ENCODE assay signal across 8 mouse cellular contexts in the genomic region with DNA sequence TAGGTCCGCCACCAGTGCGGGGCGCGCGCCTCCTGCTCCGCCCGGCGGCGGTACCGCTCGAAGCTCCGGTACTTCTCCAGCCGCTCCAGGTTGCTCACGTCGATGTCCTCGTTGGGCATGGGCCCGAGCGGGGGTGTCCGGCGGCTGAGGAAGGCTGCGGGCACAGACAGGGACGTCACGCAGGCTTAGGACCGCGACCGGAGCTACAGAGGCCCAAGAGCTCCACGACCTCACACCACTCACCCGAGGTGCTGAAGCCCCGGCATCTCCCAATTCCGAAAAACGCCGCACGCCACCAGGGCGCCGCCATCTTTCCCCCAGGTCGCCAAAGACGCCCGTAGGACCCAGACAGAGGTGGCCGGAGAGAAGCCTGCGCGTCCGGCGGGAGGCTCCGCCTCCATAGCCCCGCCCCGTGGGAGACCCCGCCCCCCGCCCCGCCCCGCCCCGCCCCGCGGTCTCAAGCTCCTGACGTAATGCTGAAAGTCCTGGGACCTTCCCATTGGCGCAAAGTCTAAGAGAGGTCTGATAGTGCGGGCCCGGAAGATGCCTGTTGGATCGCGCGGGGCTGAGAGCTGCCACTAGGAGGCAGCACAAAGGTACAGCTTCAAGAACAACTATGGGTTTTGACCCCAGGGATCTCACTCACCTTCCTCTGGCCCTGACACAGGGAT. TPM values are rescaled to one million over a fixed set of nuclear protein-coding genes. Genes with fewer than 3 reads are reported as not detected.
DNase-seq lines count a peak whose midpoint lies in the region; ATAC-seq and TF ChIP-seq lines count a peak whose summit lies in the region.

A gene (minus strand): TSS at position 401 of the 671 bp plus-strand sequence.

- H3K9me3 ChIP-seq in embryonic facial prominence, embryonic 14.5 days (ENCODE audit: control insufficient read depth, low read length) = no peaks in the 10 kb centered on the region
- H3K9me3 ChIP-seq in limb, embryonic 14.5 days (ENCODE audit: control insufficient read depth, low read length) = no peaks in the 10 kb centered on the region
- H3K9me3 ChIP-seq in midbrain, postnatal 0 days (ENCODE audit: low read length) = no peaks in the 10 kb centered on the region

- peak within 1 kb of the TSS; percentile 82 for H3K4me3 ChIP-seq in embryonic facial prominence, embryonic 14.5 days (ENCODE audit: low read depth, low read length)
- peak within 1 kb of the TSS; percentile 76 for H3K4me3 ChIP-seq in limb, embryonic 14.5 days (replicated peaks; ENCODE audit: low read length)
- peak within 1 kb of the TSS; percentile 85 for H3K4me3 ChIP-seq in midbrain, postnatal 0 days (ENCODE audit: low read depth, low read length)

- peak within 1 kb of the TSS; percentile 62 for H3K4me2 ChIP-seq in embryonic facial prominence, embryonic 14.5 days (ENCODE audit: low read depth, low read length)
- H3K4me2 ChIP-seq in limb, embryonic 14.5 days (replicated peaks; ENCODE audit: low read depth, low read length, severe bottlenecking) = peak within 1 kb of the TSS; percentile 56
- H3K4me2 ChIP-seq in midbrain, postnatal 0 days (ENCODE audit: low read depth, low read length, poor library complexity, severe bottlenecking) = peak within 1 kb of the TSS; percentile 80

- H3K9ac ChIP-seq in embryonic facial prominence, embryonic 14.5 days (ENCODE audit: low read depth, low read length) = peak within 1 kb of the TSS; percentile 81
- H3K9ac ChIP-seq in limb, embryonic 14.5 days (ENCODE audit: low read depth, low read length, severe bottlenecking) = peak within 1 kb of the TSS; percentile 75
- H3K9ac ChIP-seq in midbrain, postnatal 0 days (replicated peaks; ENCODE audit: low read length, poor library complexity, severe bottlenecking) = peak within 1 kb of the TSS; percentile 76

- TF ChIP-seq CTCF in midbrain, postnatal 0 days (IDR thresholded peaks at IDR 0.05) = peak; percentile 85

- peak; percentile 97 for DNase-seq in 3T3-L1 (ENCODE audit: low read depth, low spot score)
- DNase-seq in adrenal gland, postnatal 4 days (ENCODE audit: low spot score in 2 of 2) = peak; percentile 78
- DNase-seq in embryonic facial prominence, embryonic 14.5 days (ENCODE audit: low spot score) = peak; percentile 98
- DNase-seq in heart, adult 8-10 months (ENCODE audit: low spot score) = peak; percentile 87
- DNase-seq in kidney, adult 9 months = peak; percentile 96
- peak; percentile 93 for DNase-seq in limb, embryonic 14.5 days (ENCODE audit: low spot score)
- DNase-seq in midbrain, postnatal 0 days (ENCODE audit: low spot score) = peak; percentile 96
- DNase-seq in spleen, postnatal 14 days (ENCODE audit: low spot score in 2 of 2) = peak; percentile 77 to 85

- peak; percentile 69; the same call in 1 of the 2 replicates for TF ChIP-seq POLR2A in limb, embryonic 14.5 days (IDR thresholded peaks at IDR 0.05; ENCODE audit: borderline replicate concordance, extremely low read depth, insufficient read depth, insufficient read length)

- ATAC-seq in embryonic facial prominence, embryonic 14.5 days (ENCODE audit: low read depth) = peak; percentile 97
- ATAC-seq in limb, embryonic 14.5 days (ENCODE audit: low FRiP score, low read depth) = peak; percentile 96
- ATAC-seq in midbrain, postnatal 0 days (ENCODE audit: low FRiP score) = peak; percentile 89

- peak within 1 kb of the TSS; percentile 70 for H3K27ac ChIP-seq in embryonic facial prominence, embryonic 14.5 days (replicated peaks; ENCODE audit: low read depth, low read length)
- peak within 1 kb of the TSS; percentile 43; the same call in 1 of the 2 replicates for H3K27ac ChIP-seq in limb, embryonic 14.5 days (replicated peaks; ENCODE audit: low read depth, low read length)
- peak within 1 kb of the TSS; percentile 67; the same call in 1 of the 2 replicates for H3K27ac ChIP-seq in midbrain, postnatal 0 days (ENCODE audit: low read depth, low read length)

- H3K27me3 ChIP-seq in embryonic facial prominence, embryonic 14.5 days (replicated peaks; ENCODE audit: control insufficient read depth, insufficient read depth, low read length) = no peaks in the 10 kb centered on the region
- no peaks in the 10 kb centered on the region for H3K27me3 ChIP-seq in limb, embryonic 14.5 days (ENCODE audit: control insufficient read depth, insufficient read depth, low read length)
- no peaks in the 10 kb centered on the region for H3K27me3 ChIP-seq in midbrain, postnatal 0 days (ENCODE audit: insufficient read depth, low read length)

- WGBS in embryonic facial prominence, embryonic 14.5 days = under 1% methylated on average over 34 of the region's 60 CpGs
- WGBS in limb, embryonic 14.5 days = under 1% methylated on average over 48 of the region's 60 CpGs
- WGBS in midbrain, postnatal 0 days = 3% methylated on average over 58 of the region's 60 CpGs

- H3K4me1 ChIP-seq in embryonic facial prominence, embryonic 14.5 days (ENCODE audit: control insufficient read depth, insufficient read depth, low read length) = peaks cover 6% of the 10 kb centered on the region
- peaks cover 4% of the 10 kb centered on the region; the same call in 1 of the 2 replicates for H3K4me1 ChIP-seq in limb, embryonic 14.5 days (ENCODE audit: control insufficient read depth, insufficient read depth, low read length)
- no peaks in the 10 kb centered on the region for H3K4me1 ChIP-seq in midbrain, postnatal 0 days (ENCODE audit: insufficient read depth, low read length)

- H3K36me3 ChIP-seq in embryonic facial prominence, embryonic 14.5 days (ENCODE audit: control insufficient read depth, insufficient read depth, low read length) = peaks cover 43% of the 10 kb centered on the region
- peaks cover 46% of the 10 kb centered on the region for H3K36me3 ChIP-seq in limb, embryonic 14.5 days (ENCODE audit: control insufficient read depth, insufficient read depth, low read length)
- peaks cover 28% of the 10 kb centered on the region for H3K36me3 ChIP-seq in midbrain, postnatal 0 days (ENCODE audit: insufficient read depth, low read length)

RNA-seq across cellular contexts. Expression of the gene that starts here (rescaled TPM):
- 10 to 100 TPM; 75.4 to 81.6 TPM for total RNA-seq in adrenal gland, postnatal 4 days (2021)
- 76.4 and 81.3 TPM in 2 replicates for polyA plus RNA-seq in embryonic facial prominence, embryonic 14.5 days (2014; fragmentation: Nextera tagmentation; extraction: Ambion mirVana)
- total RNA-seq in heart, adult 8-10 months (2022) = 10 to 100 TPM; 60.0 to 66.2 (median 63.9) TPM
- 52.6 and 56.4 TPM in 2 replicates for polyA plus RNA-seq in limb, embryonic 14.5 days (2012; rRNA removed)
- 85.8 and 86.5 TPM in 2 replicates for polyA plus RNA-seq in limb, embryonic 14.5 days (2014; fragmentation: Nextera tagmentation; extraction: Ambion mirVana)
- total RNA-seq in midbrain, postnatal 0 days (2014; rRNA removed) = 74.3 and 100 TPM in 2 replicates
- 77.0 and 78.7 TPM in 2 replicates for polyA plus RNA-seq in midbrain, postnatal 0 days (2015; fragmentation: Nextera tagmentation; extraction: Ambion mirVana)

Comparison
In these comparisons a context has a peak if more than half of its experiments do, and no peak if none do; other contexts are left out.
1. Peak in every context shown above with its lines: DNase-seq, ATAC-seq, H3K4me3 ChIP-seq and H3K27ac ChIP-seq.